Mouse (Mus musculus): Measurements from ENCODE around the gene Cox6a1.
"Not testable (repeated sequence)": the region's sequence is repeated elsewhere in the genome, so short reads cannot be mapped to it uniquely, and the experiment has no call there.

The Cox6a1 gene

GRCm38 (mm10) chr5:115348546-115349224 lies at the start of gene Cox6a1:
Cox6a1 (minus strand) TSS chr5:115348981.
- DNase-seq (ENCODE audit: low spot score in 2 of 2) = peak; percentile 96 to 97

GRCm38 (mm10) chr5:115397839-115398780 lies 49.3 kb upstream of the Cox6a1 start:
- DNase-seq (ENCODE audit: low spot score in 2 of 2) = peak; percentile 15 to 29

DNA sequence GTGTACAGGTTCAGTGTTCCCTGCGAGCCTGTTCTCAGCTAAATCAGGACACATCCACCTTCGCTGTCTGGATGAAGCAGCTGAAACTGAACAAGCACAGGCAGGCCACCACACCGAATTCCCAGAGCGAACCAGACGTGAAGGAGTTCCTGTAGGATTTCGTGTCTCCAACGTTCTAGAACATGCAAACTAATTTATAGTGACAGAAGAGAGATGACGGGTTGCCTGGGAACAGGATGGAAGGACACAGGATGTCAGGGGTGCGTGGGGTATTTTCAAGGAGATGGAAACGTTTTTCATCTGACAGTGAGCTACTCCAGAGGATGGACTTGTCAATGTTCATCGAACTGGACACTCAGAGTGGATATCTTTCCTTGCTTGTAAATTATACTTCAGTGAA lies 47.9 kb upstream of the Cox6a1 start:
- no peak for DNase-seq (ENCODE audit: low spot score in 2 of 2)

DNA sequence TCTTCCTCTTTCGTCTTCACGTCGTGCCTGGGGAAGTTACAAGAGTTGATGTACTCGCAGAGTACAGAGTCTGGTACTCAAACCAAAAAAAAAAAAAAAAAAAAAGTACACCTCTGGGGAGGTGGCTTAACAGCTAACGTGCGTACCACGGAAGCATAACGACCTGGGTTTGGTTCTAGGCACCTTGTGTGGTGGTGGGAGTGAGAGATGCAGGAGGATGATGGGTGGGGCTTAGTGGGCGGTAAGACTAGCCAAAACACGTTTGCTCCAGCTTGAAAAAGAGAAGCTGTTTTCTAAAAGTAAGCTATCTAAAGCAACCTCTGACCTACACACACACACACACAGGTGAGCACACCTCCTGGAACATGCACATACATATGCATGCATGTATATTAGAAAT lies 46.1 kb upstream of the Cox6a1 start:
- DNase-seq (ENCODE audit: low spot score in 2 of 2) = no peak

DNA sequence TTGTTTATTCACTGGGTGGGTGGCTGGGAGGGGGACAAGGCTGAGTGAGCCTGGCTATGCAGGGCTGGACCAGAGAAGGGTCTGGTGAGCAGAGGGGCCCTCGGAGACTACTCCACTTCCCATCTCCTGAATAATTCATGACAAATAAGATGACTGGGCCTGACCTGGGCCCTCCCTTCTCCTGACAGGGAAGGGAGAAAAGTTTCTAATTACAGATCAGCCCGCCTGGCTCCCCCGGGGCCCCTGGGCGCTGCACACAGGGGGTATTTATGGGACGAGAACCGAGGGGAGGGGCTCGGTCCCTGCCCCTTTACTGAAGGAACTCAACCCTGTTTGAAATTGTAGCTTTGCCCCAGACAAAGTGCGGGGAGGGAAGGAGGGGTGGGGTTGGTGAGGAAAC lies 45.4 kb upstream of the Cox6a1 start:
- no peak for DNase-seq (ENCODE audit: low spot score in 2 of 2)

- DNase-seq (ENCODE audit: low spot score in 2 of 2) = no peak
Observed at GRCm38 (mm10) chr5:115392969-115393368, 44.2 kb upstream of the Cox6a1 start.

DNA sequence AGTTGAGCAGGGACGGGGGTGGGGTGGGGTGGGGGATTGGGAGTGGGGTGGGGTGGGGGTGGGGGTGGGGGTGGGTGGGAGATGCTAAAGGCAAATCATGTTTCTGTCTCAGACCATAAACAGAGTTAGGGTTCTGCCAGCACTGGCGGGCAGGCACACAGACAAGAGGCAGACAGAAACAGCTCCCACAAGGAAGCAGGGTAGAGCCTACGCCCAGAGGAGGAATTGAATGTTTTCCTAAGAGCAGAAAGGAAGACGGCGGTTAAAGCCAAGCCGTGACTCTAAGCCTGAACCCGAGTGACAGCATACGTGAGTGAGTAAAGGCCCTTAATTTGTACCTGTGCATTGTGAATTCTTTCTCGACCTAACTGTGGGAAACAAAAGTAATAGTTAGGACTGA lies 43.2 kb upstream of the Cox6a1 start:
- no peak for DNase-seq (ENCODE audit: low spot score in 2 of 2)

DNA sequence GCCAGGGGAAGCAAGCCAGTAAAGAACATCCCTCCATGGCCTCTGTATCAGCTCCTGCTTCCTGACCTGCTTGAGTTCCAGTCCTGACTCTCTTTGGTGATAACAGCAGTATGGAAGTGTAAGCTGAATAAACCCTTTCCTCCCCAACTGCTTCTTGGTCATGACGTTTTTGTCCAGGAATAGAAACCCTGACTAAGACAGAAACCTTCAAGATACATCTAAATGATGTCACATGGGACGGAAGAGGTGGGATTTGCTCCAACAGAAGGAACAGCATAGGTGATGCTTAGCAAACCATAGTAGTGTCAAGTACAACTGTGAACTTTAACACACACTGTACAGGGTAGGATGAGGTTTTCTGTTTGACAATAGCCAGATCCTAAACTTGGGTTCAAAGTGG lies 30.1 kb upstream of the Cox6a1 start:
- not testable (repeated sequence) for DNase-seq (ENCODE audit: low spot score in 2 of 2)

GRCm38 (mm10) chr5:115375436-115375835 lies 26.7 kb upstream of the Cox6a1 start:
- no peak for DNase-seq (ENCODE audit: low spot score in 2 of 2)

DNA sequence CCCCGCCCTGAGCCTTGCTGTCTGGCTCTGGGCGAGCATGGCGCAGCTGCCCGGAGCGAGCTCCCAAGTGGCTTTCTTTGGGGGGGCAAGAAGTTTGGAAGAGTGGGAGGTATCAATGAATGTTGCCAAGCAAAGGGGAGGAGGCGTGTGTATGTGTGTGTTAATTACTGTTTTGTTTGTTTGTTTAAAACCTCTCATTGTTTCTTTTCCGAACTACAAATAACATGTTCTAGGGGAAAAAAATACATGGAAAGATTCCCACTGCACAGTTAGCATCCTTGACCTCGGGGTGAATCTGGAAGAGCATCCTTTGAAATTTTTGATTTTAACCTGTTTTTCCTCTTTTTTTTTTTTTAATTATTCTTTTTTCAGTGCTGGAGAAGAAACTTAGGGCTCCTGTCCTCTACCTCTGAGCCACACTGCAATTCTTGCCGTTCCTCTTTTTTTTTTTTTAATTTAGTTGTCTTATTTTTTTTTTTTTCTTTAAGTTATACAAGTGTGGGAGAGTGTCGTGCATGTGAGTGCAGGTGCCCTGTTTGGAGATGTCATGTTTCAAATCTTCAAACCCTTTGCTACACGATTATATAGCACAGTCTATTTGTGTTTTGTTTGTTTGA lies 25.5 kb upstream of the Cox6a1 start:
- DNase-seq (ENCODE audit: low spot score in 2 of 2) = no peak

DNA sequence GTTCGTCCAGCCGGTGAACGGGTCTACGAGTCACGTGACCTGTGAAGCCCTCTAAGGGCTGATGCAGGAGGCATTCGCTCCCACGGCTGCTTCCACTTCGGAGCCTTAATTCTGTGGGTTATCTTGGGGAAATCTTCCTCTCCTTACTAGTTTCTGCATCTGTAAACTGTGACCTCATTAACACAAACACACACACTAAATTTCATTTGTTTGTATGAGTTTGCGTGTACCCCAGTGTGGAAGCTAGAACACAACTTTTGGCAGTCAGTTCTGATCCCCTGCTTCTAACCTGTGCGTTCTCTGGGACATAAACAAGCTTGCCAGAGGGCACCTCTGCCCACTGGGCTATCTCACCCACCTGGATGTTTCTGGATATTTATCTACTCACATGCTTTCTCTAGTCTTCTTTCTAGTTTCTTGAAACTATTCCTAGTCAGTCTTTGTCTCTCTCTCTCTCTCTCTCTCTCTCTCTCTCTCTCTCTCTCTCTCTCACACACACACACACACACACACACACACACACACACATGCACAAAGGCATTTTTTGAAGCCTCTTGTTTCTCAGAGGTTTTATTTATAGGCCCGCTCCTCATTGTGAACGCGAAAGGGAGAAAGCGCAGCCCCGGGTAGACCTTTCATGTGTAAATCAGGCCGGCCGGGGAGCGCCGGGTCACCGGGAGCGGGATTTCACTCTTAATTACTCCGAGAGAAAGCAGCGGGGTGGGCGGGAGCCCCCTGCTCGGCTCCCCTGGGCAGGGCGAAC lies 24.8 kb upstream of the Cox6a1 start:
- DNase-seq (ENCODE audit: low spot score in 2 of 2) = peak in 1 of 2 experiments; percentile 13

GRCm38 (mm10) chr5:115371736-115372135 lies 23.0 kb upstream of the Cox6a1 start:
- no peak for DNase-seq (ENCODE audit: low spot score in 2 of 2)

- DNase-seq (ENCODE audit: low spot score in 2 of 2) = no peak
Observed at GRCm38 (mm10) chr5:115364782-115365181, 16.0 kb upstream of the Cox6a1 start.

DNA sequence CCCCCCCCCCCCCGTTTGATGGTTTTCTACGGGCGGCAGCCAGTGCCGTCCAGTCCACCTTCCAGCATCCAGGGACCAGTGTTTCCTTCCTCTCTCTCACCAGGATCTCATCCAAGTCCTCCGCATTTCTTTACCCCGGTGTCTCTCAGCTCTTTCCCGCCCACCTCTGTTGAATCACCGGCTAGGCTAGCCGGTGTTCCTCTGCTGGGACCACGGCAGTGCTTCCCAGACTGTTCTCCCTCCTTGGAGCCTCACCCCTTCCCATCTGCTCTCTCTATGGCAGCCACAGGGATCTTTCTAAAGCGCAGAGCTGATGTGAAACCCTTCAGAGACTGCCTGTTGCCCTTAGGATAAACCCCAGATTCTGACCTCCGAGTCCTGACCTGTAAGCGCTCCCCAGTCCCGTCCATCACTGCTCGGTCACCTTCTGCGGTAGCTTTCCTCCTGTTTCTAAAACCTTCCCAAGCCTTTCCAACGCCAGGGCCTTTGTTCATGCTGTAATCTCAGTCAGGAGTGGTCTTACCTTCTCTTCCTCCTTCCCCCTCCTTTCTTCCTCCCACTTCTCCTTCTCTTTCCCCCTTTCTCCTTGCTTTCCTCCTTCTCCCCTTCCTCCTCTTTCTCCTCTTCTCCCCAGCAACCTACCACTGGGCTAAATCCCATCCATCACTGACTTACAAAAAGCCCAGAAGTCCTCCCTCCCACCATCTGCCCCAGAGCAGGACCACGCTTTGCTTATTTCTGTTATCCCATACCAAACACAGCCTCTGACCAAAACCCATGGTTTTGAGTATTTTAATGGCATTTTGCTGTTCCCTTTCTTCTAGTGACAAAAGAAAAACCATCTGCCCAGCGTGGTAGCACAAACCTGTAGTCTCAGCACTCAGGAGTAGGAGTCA lies 14.3 kb upstream of the Cox6a1 start:
- peak in 1 of 2 experiments; percentile 29 for DNase-seq (ENCODE audit: low spot score in 2 of 2)

DNA sequence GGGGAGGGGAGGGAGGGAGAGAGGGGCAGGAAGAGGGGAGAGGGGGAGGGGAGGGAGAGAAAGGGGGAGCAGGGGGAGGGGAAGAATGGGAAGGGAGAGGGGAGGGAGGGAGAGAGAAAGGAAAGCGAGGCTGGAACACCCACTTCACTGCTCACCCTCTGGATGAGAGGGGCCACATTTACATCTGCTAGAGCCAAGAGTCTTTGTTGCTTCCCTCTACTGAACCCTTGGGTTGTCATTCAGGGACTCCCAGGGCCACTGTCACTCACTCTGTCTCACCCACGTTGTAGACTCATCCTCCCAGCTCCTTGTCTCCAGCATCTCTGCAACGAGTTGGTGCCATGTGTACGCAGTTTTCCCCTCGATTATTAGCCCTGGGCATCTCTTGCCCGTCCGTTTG lies 13.4 kb upstream of the Cox6a1 start:
- DNase-seq (ENCODE audit: low spot score in 2 of 2) = no peak

- DNase-seq (ENCODE audit: low spot score in 2 of 2) = no peak
Observed at GRCm38 (mm10) chr5:115359851-115360372, 11.1 kb upstream of the Cox6a1 start.

DNA sequence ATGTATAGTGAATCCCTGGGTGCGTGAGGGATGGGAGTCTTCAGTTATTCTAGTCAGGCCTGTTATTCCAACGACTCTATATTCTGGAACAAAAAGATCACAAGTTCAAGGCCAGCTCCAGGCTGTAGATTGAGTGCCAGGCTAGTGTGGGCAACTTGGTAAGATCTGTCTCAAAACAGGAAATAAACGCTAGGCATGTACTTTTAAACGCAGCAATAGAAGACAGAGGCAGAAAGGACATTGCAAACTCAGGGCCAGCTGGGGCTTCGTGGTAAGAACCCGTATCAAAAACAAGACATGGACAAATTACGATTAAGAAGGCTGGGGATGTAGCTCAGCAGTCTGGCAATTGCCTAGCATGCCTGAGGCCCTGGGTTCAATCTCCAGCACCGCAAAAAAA lies 10.7 kb upstream of the Cox6a1 start:
- no peak for DNase-seq (ENCODE audit: low spot score in 2 of 2)

DNA sequence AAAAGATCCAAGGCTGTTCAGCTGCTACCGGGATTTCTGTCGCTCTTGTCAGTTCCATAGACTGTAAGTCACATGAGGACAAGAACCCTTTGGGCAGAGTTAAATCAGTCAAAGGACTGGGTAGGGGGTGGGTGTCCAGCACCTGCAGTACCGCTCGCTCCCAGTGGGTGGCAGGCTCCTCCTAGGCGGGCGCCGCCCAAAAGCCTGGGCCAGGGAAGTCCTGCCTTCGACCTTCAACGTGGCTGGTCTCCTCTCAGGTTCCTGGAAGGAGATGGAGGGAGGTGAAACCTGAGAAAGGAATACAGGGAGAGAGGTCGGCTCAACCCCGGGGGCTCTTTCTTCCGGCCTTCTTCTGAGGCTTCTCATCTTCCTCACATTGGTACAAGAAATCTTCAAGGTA lies 10.1 kb upstream of the Cox6a1 start:
- DNase-seq (ENCODE audit: low spot score in 2 of 2) = peak; percentile 66 to 77

GRCm38 (mm10) chr5:115355070-115355469 lies 6.3 kb upstream of the Cox6a1 start:
- no peak for DNase-seq (ENCODE audit: low spot score in 2 of 2)

GRCm38 (mm10) chr5:115351348-115351747 lies 2.6 kb upstream of the Cox6a1 start:
- no peak for DNase-seq (ENCODE audit: low spot score in 2 of 2)

DNA sequence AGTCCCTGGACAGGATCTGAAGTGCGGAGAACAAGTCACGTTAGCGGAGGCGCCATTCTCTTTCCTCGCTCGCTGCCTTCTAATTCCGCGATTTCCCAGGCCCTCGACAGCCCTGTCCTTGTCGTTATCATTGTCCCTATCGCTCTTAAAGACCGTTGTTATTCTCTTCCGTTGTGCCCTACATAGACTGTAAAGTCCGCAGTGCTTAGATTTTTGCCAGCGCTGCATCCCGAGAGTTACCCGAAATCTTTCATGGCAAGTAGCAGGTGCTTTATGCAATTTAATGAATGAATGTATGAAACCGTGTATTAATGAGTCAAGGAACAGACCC lies 409 bp upstream of the Cox6a1 start:
- no peak for DNase-seq (ENCODE audit: low spot score in 2 of 2)

Data from frontal cortex, postnatal 25 days (tissue).